In genomic region chr12:75623292-75623691, GRCm38 (mm10) we compare ENCODE assay signal across 18 mouse cellular contexts.
"Had no signal": no experiment of that assay in that cellular context is flagged by ENCODE, and none has a peak within 500 bp of the region (broad histone marks: within the 10 kb centered on the region; RNA-seq: fewer than 3 reads in every experiment).

No protein-coding gene starts in this region.

- H3K36me3 ChIP-seq: lung, embryonic 15.5 days; midbrain, embryonic 12.5 days; midbrain, embryonic 15.5 days; neural tube, embryonic 12.5 days; neural tube, embryonic 15.5 days; stomach, embryonic 15.5 days had no signal

- DNase-seq: kidney, adult 18-20 months; kidney, adult 9 months; kidney, postnatal 14 days; kidney, postnatal 4 days; lung, adult 18-20 months; lung, postnatal 10 days; lung, postnatal 36 days; right cerebral cortex, adult 18-20 months; right cerebral cortex, postnatal 14 days; right cerebral cortex, postnatal 4 days; thymus, postnatal 25 days had no signal

- H3K4me2 ChIP-seq: lung, embryonic 15.5 days; midbrain, embryonic 12.5 days; midbrain, embryonic 15.5 days; neural tube, embryonic 12.5 days; neural tube, embryonic 15.5 days; stomach, embryonic 15.5 days had no signal

- H3K27me3 ChIP-seq: lung, embryonic 15.5 days; midbrain, embryonic 12.5 days; midbrain, embryonic 15.5 days; neural tube, embryonic 12.5 days; neural tube, embryonic 15.5 days; stomach, embryonic 15.5 days had no signal

- H3K27ac ChIP-seq: lung, embryonic 15.5 days; midbrain, embryonic 12.5 days; midbrain, embryonic 15.5 days; neural tube, embryonic 12.5 days; neural tube, embryonic 15.5 days; stomach, embryonic 15.5 days had no signal

- H3K4me3 ChIP-seq: lung, embryonic 15.5 days; midbrain, embryonic 12.5 days; midbrain, embryonic 15.5 days; neural tube, embryonic 12.5 days; neural tube, embryonic 15.5 days; stomach, embryonic 15.5 days had no signal

- H3K4me1 ChIP-seq: lung, embryonic 15.5 days; midbrain, embryonic 12.5 days; midbrain, embryonic 15.5 days; neural tube, embryonic 12.5 days; neural tube, embryonic 15.5 days; stomach, embryonic 15.5 days had no signal

- H3K9me3 ChIP-seq: lung, embryonic 15.5 days; midbrain, embryonic 15.5 days; neural tube, embryonic 15.5 days; stomach, embryonic 15.5 days had no signal

- H3K9ac ChIP-seq: lung, embryonic 15.5 days; midbrain, embryonic 12.5 days; midbrain, embryonic 15.5 days; neural tube, embryonic 12.5 days; neural tube, embryonic 15.5 days; stomach, embryonic 15.5 days had no signal

- ATAC-seq: intestine, embryonic 16.5 days; midbrain, embryonic 15.5 days had no signal
